Mouse (Mus musculus): ENCODE measurements around the gene Bcor. TPM values are rescaled to one million over a fixed set of nuclear protein-coding genes. Genes with fewer than 3 reads are reported as not detected.

Bcor gene
- polyA plus RNA-seq, 1 experiment: 11.1 TPM

DNA sequence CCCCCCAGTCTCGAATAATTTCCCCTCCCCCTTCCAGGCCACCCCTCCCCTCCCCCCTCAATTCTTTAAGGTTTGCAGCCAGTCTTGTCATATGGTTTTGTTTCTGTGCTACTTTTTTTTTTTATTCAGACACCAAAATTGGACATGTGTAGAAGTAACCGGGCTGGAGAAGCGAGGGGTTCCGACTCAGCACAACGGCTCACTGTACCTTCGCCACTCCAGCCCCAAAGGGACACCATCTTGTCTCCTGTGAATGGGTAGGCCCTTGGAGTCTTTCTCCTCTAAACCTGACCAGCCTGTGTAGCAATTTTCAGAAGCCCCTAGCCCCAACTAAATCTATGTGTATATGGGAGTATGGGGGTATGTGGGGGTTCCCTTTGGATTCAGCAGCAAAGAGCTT is 157.6 kb downstream of the Bcor start:
- H3K36me3 ChIP-seq (replicated peaks; ENCODE audit: low read length): no peaks in the 10 kb centered on the region
- H3K4me3 ChIP-seq (replicated peaks): peak overlapping the region; percentile 90
- H3K9me3 ChIP-seq: 0 out of 2 replicates have a peak, but pooled peaks cover 4% of the 10 kb centered on the region
- peaks cover 77% of the 10 kb centered on the region for H3K4me1 ChIP-seq
- H3K27me3 ChIP-seq (replicated peaks): peaks cover 64% of the 10 kb centered on the region
- TF ChIP-seq GATA1 (IDR thresholded peaks at IDR 0.05; ENCODE audit: borderline replicate concordance, low read length) (no peak), FLI1 (IDR thresholded peaks at IDR 0.05; ENCODE audit: low read length) (no peak)

DNA sequence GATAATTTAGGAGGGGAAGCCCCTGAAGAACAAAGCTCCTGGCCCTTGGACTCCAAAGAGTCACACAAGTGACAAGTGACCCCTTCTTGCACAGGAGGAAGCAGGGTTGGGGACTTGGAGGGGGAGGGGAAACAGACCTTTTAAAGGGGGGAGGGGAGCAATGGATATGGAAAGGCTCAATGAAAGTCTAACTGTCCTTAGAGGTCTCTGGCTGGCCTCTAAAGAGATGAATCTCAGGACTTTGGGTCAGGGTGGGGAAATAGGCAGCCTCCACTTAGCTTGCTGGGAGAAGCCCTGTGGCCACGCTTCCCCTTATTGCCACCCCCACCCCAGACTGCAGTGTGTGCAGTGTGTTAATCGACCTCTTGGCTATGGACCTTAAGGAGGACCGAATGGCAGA is 158.2 kb downstream of the Bcor start:
- Histone ChIP-seq H3K36me3 (replicated peaks; ENCODE audit: low read length) (no peaks in the 10 kb centered on the region), H3K27me3 (replicated peaks) (peaks cover 62% of the 10 kb centered on the region), H3K9me3 (0 out of 2 replicates have a peak, but pooled peaks cover 4% of the 10 kb centered on the region), H3K4me1 (peaks cover 80% of the 10 kb centered on the region), H3K4me3 (replicated peaks) (peak overlapping the region; percentile 90)
- TF ChIP-seq GATA1 (IDR thresholded peaks at IDR 0.05; ENCODE audit: borderline replicate concordance, low read length): no peak
- no peak for TF ChIP-seq FLI1 (IDR thresholded peaks at IDR 0.05; ENCODE audit: low read length)

DNA sequence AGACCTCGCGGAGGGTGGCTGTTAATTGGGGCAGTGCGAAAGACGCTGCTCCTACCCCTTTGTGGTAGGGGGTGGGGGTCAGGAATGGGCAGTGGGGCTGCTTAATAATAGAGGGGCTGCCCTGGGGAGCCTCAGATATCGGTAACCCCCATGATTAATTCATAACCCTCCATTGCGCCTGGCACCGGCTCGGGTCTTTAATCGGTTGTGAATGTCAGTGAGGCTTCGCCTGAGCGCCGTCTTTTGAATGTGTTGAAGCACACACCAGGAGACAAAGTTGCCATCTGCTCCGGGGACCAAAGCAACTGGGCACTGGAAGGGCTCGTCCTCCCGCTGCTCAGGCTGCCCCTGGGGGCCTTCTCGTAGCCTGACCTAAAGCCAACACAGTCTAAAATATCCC is 158.8 kb downstream of the Bcor start:
- Histone ChIP-seq H3K27me3 (replicated peaks) (peaks cover 58% of the 10 kb centered on the region), H3K36me3 (replicated peaks; ENCODE audit: low read length) (no peaks in the 10 kb centered on the region), H3K4me1 (peaks cover 84% of the 10 kb centered on the region), H3K4me3 (replicated peaks) (peak overlapping the region; percentile 53), H3K9me3 (0 out of 2 replicates have a peak, but pooled peaks cover 3% of the 10 kb centered on the region)
- TF ChIP-seq GATA1 (IDR thresholded peaks at IDR 0.05; ENCODE audit: borderline replicate concordance, low read length): no peak
- no peak for TF ChIP-seq FLI1 (IDR thresholded peaks at IDR 0.05; ENCODE audit: low read length)

DNA sequence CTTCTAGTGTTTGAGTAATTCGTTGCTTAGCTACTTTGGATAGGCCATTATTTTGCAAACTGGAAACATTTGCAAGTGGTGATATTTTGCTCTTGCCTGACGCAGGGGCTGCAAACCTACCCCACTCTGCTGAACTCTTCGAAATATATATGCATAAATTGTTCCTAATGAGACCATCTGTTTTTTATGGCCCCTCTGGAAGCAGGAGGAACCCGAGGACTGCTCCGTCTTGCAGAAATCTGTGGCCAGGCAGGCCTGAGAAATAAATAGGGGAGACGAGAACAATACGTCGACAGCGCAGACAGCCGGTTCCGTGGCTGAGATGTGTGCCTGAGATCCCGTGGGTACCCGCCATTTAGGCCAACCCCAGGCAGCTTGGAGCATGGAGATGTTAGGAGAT is 159.5 kb downstream of the Bcor start:
- Histone ChIP-seq H3K9me3 (no peaks in the 10 kb centered on the region), H3K4me1 (peaks cover 86% of the 10 kb centered on the region), H3K36me3 (replicated peaks; ENCODE audit: low read length) (no peaks in the 10 kb centered on the region), H3K27me3 (replicated peaks) (peaks cover 53% of the 10 kb centered on the region), H3K4me3 (replicated peaks) (no peak overlapping the region)
- TF ChIP-seq FLI1 (IDR thresholded peaks at IDR 0.05; ENCODE audit: low read length) (no peak), GATA1 (IDR thresholded peaks at IDR 0.05; ENCODE audit: borderline replicate concordance, low read length) (no peak)

DNA sequence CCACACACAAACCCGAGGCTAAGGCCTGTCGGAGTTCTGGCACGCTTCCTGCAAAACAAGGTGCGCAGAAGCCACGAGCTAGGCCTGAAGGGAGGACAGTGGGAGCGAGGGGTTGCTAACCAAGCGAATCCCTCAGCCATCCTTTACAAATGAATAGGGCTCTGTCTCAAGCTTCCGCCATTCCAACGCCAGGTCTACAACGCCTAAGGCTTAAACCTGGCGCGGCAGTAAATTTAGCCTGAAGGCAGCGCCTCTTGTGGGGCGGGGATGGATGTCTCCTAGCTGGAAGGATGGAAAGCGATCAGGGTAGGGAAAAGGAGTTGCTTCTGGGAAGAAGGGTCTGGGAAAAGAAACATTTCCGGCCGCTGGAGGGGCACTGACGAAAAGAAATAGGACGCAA is 160.2 kb downstream of the Bcor start:
- TF ChIP-seq FLI1 (IDR thresholded peaks at IDR 0.05; ENCODE audit: low read length): no peak
- TF ChIP-seq GATA1 (IDR thresholded peaks at IDR 0.05; ENCODE audit: borderline replicate concordance, low read length): no peak
- Histone ChIP-seq H3K4me3 (replicated peaks) (peak overlapping the region; percentile 90), H3K4me1 (peaks cover 86% of the 10 kb centered on the region), H3K9me3 (no peaks in the 10 kb centered on the region), H3K36me3 (replicated peaks; ENCODE audit: low read length) (no peaks in the 10 kb centered on the region), H3K27me3 (replicated peaks) (peaks cover 46% of the 10 kb centered on the region)

DNA sequence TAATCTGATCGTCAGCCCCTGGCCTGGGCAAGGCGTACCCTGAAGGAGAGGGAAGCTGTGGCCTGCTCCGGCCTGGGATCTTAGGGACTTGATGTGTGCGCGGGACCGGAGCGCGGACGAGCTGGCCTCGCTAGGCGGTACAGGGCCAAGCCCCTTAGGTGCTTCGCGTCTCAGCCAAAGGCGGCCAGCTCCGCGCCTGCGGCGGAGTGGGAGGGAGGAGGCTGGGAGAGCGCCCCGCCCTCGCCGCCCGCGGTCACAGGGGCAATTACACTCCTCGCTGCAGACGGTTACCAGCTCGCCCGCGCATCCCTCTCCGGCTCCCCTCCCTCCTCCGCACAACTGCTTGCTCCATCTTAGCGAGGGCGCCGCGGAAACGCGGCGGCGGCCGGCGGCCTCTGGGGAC is 161.2 kb downstream of the Bcor start:
- H3K36me3 ChIP-seq (replicated peaks; ENCODE audit: low read length): no peaks in the 10 kb centered on the region
- H3K9me3 ChIP-seq: no peaks in the 10 kb centered on the region
- H3K4me3 ChIP-seq (replicated peaks): peak overlapping the region; percentile 90
- H3K4me1 ChIP-seq: peaks cover 84% of the 10 kb centered on the region
- peaks cover 46% of the 10 kb centered on the region for H3K27me3 ChIP-seq (replicated peaks)
- TF ChIP-seq FLI1 (IDR thresholded peaks at IDR 0.05; ENCODE audit: low read length) (no peak), GATA1 (IDR thresholded peaks at IDR 0.05; ENCODE audit: borderline replicate concordance, low read length) (no peak)

DNA sequence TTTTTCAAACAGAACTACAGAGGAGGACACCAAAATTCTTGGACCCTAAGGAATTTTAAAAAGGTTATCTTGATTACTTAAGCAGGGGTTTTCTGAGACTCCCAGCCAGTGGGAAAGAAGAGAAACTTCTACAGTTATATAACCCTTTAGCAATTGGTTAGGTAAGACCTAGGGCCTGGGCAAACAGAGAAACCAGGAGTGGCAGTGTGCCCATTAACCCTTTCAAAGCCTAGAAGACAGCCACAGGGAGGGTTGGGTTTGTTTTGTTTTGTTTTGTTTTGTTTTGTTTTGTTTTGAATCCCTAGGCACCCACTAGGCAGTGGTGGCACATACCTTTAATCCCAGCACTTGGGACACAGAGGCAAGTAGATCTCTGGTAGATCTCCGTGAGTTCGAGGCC is 163.3 kb downstream of the Bcor start:
- peaks cover 80% of the 10 kb centered on the region for H3K4me1 ChIP-seq
- no peak overlapping the region for H3K4me3 ChIP-seq (replicated peaks)
- no peak for TF ChIP-seq GATA1 (IDR thresholded peaks at IDR 0.05; ENCODE audit: borderline replicate concordance, low read length)
- no peak for TF ChIP-seq FLI1 (IDR thresholded peaks at IDR 0.05; ENCODE audit: low read length)
- H3K36me3 ChIP-seq (replicated peaks; ENCODE audit: low read length): no peaks in the 10 kb centered on the region
- no peaks in the 10 kb centered on the region for H3K9me3 ChIP-seq
- peaks cover 37% of the 10 kb centered on the region for H3K27me3 ChIP-seq (replicated peaks)

DNA sequence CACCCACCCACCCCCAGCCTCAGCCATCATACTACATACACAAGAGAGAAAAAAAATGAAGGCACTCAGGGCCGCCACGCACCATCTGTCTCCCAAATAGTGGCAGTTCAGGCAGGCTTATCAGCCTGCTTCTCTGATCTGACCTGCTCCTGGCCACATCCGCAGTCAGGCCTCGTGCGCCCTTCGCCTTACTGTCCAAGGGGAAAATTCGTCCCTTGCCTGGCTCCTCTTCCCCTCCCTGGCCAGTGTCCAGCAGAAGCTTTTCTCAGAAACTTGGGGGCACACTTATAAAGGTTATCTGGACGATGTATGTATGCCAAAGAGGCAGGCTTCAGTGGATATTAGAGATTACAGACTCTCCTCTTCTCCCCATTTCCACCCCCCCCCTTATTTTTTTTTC is 163.7 kb downstream of the Bcor start:
- Histone ChIP-seq H3K9me3 (no peaks in the 10 kb centered on the region), H3K36me3 (replicated peaks; ENCODE audit: low read length) (no peaks in the 10 kb centered on the region), H3K4me1 (peaks cover 76% of the 10 kb centered on the region), H3K27me3 (replicated peaks) (peaks cover 36% of the 10 kb centered on the region), H3K4me3 (replicated peaks) (no peak overlapping the region)
- no peak for TF ChIP-seq FLI1 (IDR thresholded peaks at IDR 0.05; ENCODE audit: low read length)
- no peak for TF ChIP-seq GATA1 (IDR thresholded peaks at IDR 0.05; ENCODE audit: borderline replicate concordance, low read length)

DNA sequence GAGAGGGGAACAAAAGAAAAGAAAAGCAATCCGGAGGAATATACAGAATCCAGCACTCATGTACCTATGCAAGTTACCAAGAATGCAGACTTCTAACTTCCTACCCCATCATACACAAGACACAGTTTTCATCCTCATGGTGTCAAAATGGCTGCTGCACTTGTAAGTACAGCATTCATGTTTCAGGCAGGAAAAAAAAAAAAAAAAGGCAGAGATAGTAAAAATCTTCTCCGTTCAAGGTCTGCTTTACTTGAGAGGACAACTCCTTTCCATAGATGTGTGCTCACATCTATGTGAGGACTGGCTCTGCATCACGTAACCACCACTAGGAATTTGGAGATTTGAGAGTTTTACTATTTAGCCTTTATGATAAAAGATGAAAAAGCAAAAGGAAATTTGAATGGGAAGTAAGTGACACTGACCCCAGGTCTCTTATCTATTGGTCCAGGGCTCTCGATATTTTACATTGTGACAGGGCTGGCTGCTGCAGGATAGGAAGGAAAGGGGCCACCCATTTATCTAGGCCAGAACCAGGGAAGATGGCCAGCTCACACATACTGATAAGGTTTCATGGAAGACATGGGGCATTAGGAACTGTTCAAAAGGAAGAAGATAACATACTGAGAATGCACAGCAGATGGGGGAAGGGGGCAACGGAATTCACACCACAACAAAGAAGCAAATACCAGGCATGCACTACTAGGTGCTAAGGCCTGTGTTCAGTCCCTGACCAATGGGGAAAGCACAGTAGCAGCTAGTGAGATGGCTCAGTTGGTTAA is 166.3 kb downstream of the Bcor start:
- peaks cover 60% of the 10 kb centered on the region for H3K4me1 ChIP-seq

DNA sequence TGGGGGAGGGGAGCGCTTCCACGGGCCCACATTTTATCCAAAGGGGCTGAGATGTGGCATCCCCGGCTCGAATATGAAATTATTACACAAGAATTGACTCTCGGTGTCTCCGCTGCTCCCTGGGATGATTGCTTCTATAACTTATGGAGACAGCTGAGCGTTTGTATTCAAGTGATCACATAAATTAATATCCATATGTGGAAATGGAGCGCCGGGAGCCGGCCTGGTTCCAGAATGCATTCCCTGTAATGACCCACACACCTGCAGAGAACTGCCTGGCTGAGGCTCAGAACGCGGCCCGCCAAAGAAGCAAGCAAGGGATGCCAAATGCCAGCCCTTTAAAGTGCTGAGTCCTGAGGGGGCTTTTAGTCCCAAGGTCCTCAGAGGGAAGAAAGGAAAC is 170.7 kb downstream of the Bcor start:
- Histone ChIP-seq H3K4me3 (replicated peaks) (no peak overlapping the region), H3K4me1 (peaks cover 42% of the 10 kb centered on the region), H3K36me3 (replicated peaks; ENCODE audit: low read length) (no peaks in the 10 kb centered on the region), H3K9me3 (no peaks in the 10 kb centered on the region), H3K27me3 (replicated peaks) (peaks cover 12% of the 10 kb centered on the region)
- TF ChIP-seq GATA1 (IDR thresholded peaks at IDR 0.05; ENCODE audit: borderline replicate concordance, low read length): no peak
- no peak for TF ChIP-seq FLI1 (IDR thresholded peaks at IDR 0.05; ENCODE audit: low read length)

More for the DNA sequence above, 166.3 kb downstream of the Bcor start:
- Histone ChIP-seq H3K27me3 (replicated peaks) (peaks cover 15% of the 10 kb centered on the region), H3K4me3 (replicated peaks) (no peak overlapping the region), H3K36me3 (replicated peaks; ENCODE audit: low read length) (no peaks in the 10 kb centered on the region), H3K9me3 (no peaks in the 10 kb centered on the region)
- no peak for TF ChIP-seq GATA1 (IDR thresholded peaks at IDR 0.05; ENCODE audit: borderline replicate concordance, low read length)
- no peak for TF ChIP-seq FLI1 (IDR thresholded peaks at IDR 0.05; ENCODE audit: low read length)
